Mouse (Mus musculus) kidney, embryonic 14.5 days (tissue): ENCODE data around the gene Nfic. TPM values are rescaled to one million over a fixed set of nuclear protein-coding genes. Genes with fewer than 3 reads are reported as not detected.

Experiments
- ATAC-seq: fragments of 200-750 bp; cut with Nextera tagmentation; 2 replicates; pipeline ENCODE4 v1.8.0; 2017; ENCODE audit warnings: moderate number of reproducible peaks, mild to moderate bottlenecking, moderate TSS enrichment, moderate library complexity; ENCODE audit not compliant: low FRiP score, low TSS enrichment
- H3K27ac ChIP-seq: fragments of 300-500 bp; sonication (generic); 2 replicates; pipeline ENCODE4 v1.5.1; 2014; ENCODE audit warnings: low read depth, mild to moderate bottlenecking, low read length, moderate library complexity, mixed read lengths
- H3K27me3 ChIP-seq: fragments of 300-500 bp; sonication (generic); 2 replicates; pipeline ENCODE4 v1.6.1; 2014; ENCODE audit warnings: mild to moderate bottlenecking, low read length; ENCODE audit not compliant: control insufficient read depth, insufficient read depth
- H3K36me3 ChIP-seq: fragments of 300-500 bp; sonication (generic); 2 replicates; pipeline ENCODE4 v1.6.1; 2014; ENCODE audit warnings: low read length, mixed read lengths; ENCODE audit not compliant: control insufficient read depth, insufficient read depth
- H3K4me1 ChIP-seq: fragments of 300-500 bp; sonication (generic); 2 replicates; pipeline ENCODE4 v1.6.1; 2014; ENCODE audit warnings: low read length, mixed read lengths; ENCODE audit not compliant: control insufficient read depth, insufficient read depth
- H3K4me2 ChIP-seq: fragments of 300-500 bp; sonication (generic); replicated peaks from 2 replicates; pipeline ENCODE4 v1.6.1; 2014; ENCODE audit warnings: low read depth, mild to moderate bottlenecking, low read length
- H3K4me3 ChIP-seq: fragments of 300-500 bp; sonication (generic); 2 replicates; pipeline ENCODE4 v1.5.1; 2014; ENCODE audit warnings: mild to moderate bottlenecking, low read length
- H3K9ac ChIP-seq: fragments of 300-500 bp; sonication (generic); 2 replicates; pipeline ENCODE4 v1.6.1; 2014; ENCODE audit warnings: low read depth, mild to moderate bottlenecking, low read length, moderate library complexity
- H3K9me3 ChIP-seq: fragments of 300-500 bp; sonication (generic); 2 replicates; pipeline ENCODE4 v1.6.1; 2016; ENCODE audit warnings: low read length; ENCODE audit not compliant: control insufficient read depth
- WGBS: fragments of 180-500 bp; shearing (Covaris S2); extraction: QIAGEN DNeasy Blood & Tissue Kit; methylation state at CpG from one replicate; pipeline ENCODE4 v1.1.7; 2014; 5-methylcytosine and 5-hydroxymethylcytosine counted together
- polyA plus RNA-seq: library from polyadenylated mRNA; unstranded; fragments of >200 nt; fragmentation: Nextera tagmentation; extraction: Ambion mirVana; gene quantifications from 2 replicates; pipeline ENCODE4 v1.2.1, GENCODE M21; 2014

Nfic gene
- polyA plus RNA-seq, 1 experiment from 2014 or later, result 59.0 TPM

DNA sequence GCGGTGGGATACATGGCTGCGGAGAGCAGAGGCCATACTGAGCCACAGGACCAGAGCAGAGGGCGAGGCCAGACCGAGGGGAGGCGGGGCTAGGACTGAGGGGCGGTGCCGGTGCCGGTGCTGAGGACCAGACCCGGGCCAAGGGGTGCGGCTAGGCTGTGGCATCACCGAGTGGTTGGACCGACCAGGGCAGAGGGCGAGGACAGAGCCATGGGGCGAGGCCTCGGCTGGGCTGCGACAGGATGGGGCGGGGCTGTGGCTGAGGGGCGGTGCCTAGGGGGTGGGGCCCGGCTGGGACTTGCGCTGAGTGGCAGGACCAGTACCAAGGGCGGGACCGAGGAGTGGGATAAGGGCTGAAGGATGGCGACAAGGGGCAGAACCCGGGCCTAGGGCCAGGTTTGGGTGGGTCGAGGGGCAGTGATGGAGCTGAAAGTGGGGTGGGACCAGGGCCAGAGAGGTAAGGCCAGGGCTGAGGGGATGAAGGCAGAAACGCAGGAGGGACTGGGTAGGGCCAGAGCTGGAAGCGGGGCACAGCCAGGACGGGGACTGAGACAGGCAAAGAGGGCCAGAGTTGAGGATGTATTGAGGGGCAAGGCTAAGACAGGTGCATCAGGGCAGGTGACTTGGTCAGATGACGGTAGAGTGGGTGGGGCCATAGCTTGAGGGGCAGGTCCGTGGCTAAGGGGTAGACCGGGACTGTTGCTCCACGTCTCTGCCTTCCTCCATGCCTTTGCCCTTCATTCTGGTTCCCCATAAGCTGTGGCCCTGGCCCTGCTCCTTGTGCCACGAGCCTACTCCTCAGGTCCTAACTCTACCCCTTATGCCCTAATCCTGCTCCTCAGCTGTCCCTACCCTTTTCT is 9.2 kb upstream of the Nfic start:
- WGBS, result under 1% methylated on average over 30 of the region's 33 CpGs
- ATAC-seq, result peak; percentile 82
- Histone ChIP-seq H3K9ac (peak overlapping the region; percentile 14), H3K4me1 (0 out of 2 replicates have a peak, but pooled peaks cover 8% of the 10 kb centered on the region), H3K27me3 (peaks cover 58% of the 10 kb centered on the region), H3K4me3 (peak overlapping the region; percentile 33), H3K9me3 (no peaks in the 10 kb centered on the region), H3K36me3 (no peaks in the 10 kb centered on the region), H3K4me2 (peak overlapping the region; percentile 48), H3K27ac (no peak overlapping the region)

GRCm38 (mm10) chr10:81463531-81463930 is 8.1 kb upstream of the Nfic start:
- no peaks in the 10 kb centered on the region for H3K36me3 ChIP-seq
- ATAC-seq, result no peak
- H3K4me2 ChIP-seq, result no peak overlapping the region
- no peak overlapping the region for H3K4me3 ChIP-seq
- H3K4me1 ChIP-seq, result 0 out of 2 replicates have a peak, but pooled peaks cover 8% of the 10 kb centered on the region
- no peak overlapping the region for H3K9ac ChIP-seq
- WGBS, result 56% methylated on average over 4 of the region's 4 CpGs
- no peaks in the 10 kb centered on the region for H3K9me3 ChIP-seq
- H3K27ac ChIP-seq, result no peak overlapping the region
- H3K27me3 ChIP-seq, result peaks cover 60% of the 10 kb centered on the region

DNA sequence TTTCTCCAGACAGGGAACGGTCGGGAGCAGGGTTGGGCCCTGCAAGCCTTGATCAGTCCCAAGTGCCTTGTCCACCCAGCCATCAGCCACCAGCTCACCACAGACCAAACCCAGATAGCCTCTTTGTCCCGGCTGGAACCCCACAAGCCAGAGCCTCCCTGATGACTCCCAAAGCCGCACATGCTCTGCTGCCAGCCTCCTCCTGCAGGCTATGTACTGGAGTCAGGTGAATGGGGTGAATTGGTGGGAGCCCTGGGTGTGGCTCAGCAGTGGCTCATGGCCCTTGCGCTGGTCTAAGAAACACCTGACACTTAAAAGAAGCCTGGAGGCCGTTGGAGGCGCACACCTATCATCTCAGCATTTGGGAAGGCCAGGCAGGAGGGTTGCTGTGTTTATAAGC is 7.5 kb upstream of the Nfic start:
- Histone ChIP-seq H3K27ac (no peak overlapping the region), H3K4me3 (no peak overlapping the region), H3K4me1 (0 out of 2 replicates have a peak, but pooled peaks cover 8% of the 10 kb centered on the region), H3K27me3 (peaks cover 65% of the 10 kb centered on the region), H3K9me3 (no peaks in the 10 kb centered on the region), H3K4me2 (no peak overlapping the region), H3K9ac (no peak overlapping the region), H3K36me3 (no peaks in the 10 kb centered on the region)
- ATAC-seq, result no peak
- 77% methylated on average over 7 of the region's 7 CpGs for WGBS

- no peak overlapping the region for H3K4me2 ChIP-seq
- WGBS, result 42% methylated on average over 7 of the region's 7 CpGs
- H3K4me3 ChIP-seq, result no peak overlapping the region
These were observed 7.0 kb upstream of the Nfic start for GRCm38 (mm10) chr10:81462415-81462804.

GRCm38 (mm10) chr10:81461673-81462414 is 6.4 kb upstream of the Nfic start:
- peaks cover 76% of the 10 kb centered on the region for H3K27me3 ChIP-seq
- H3K4me2 ChIP-seq, result 0 out of 2 replicates have a peak overlapping the region, but pooled peaks have one; percentile 4
- WGBS, result 6% methylated on average over 16 of the region's 16 CpGs
- H3K9me3 ChIP-seq, result no peaks in the 10 kb centered on the region
- 0 out of 2 replicates have a peak, but pooled peaks cover 8% of the 10 kb centered on the region for H3K4me1 ChIP-seq
- H3K36me3 ChIP-seq, result no peaks in the 10 kb centered on the region
- ATAC-seq, result no peak
- no peak overlapping the region for H3K9ac ChIP-seq
- no peak overlapping the region for H3K4me3 ChIP-seq
- H3K27ac ChIP-seq, result no peak overlapping the region

More at GRCm38 (mm10) chr10:81462415-81462804, 7.0 kb upstream of the Nfic start:
- Histone ChIP-seq H3K27ac (no peak overlapping the region), H3K9ac (no peak overlapping the region), H3K9me3 (no peaks in the 10 kb centered on the region), H3K4me1 (0 out of 2 replicates have a peak, but pooled peaks cover 8% of the 10 kb centered on the region), H3K27me3 (peaks cover 70% of the 10 kb centered on the region), H3K36me3 (no peaks in the 10 kb centered on the region)
- ATAC-seq, result no peak

DNA sequence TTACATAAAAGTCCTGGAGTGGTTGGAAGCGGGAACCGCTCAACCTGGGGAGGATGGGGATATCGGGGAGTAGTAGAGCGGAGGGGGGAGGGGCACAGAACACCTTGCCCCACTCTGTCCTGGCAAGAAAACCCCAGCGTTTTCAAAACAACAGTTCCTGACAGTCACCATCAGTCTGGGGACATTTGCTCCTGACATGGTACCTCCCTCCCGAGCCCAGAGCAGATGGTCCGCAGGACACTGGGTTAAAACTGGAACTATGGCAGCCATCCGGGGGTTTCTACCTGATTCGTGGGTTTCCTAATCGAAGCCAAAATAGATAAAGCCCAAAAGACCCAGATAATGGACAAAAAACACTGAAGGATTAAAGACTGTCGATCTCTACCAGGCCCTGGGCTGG is 5.5 kb upstream of the Nfic start:
- H3K36me3 ChIP-seq, result no peaks in the 10 kb centered on the region
- H3K4me3 ChIP-seq, result no peak overlapping the region
- H3K4me1 ChIP-seq, result 0 out of 2 replicates have a peak, but pooled peaks cover 8% of the 10 kb centered on the region
- H3K9ac ChIP-seq, result no peak overlapping the region
- H3K9me3 ChIP-seq, result no peaks in the 10 kb centered on the region
- 33% methylated on average over 11 of the region's 11 CpGs for WGBS
- peaks cover 84% of the 10 kb centered on the region for H3K27me3 ChIP-seq
- H3K27ac ChIP-seq, result no peak overlapping the region
- no peak overlapping the region for H3K4me2 ChIP-seq
- no peak for ATAC-seq

DNA sequence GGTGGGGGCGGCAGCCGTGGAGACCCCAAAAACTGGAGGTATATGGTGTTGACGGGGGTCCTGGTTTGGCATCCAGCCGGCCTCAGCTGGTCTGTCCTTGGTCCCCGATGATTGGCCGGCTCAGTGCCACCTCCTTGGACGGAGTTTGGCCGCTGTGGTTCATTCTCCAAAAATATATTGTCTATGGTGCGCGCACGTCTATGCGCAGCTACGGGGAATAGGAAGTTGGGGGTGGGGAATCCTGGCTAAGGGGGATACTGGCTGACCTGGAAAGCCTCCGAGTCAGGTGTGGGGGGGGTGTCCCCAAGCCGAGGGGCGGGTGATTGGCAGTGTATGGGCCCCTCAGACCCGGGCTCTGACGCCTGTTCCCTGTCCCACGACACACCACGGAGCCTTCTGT is 5.0 kb upstream of the Nfic start:
- no peaks in the 10 kb centered on the region for H3K36me3 ChIP-seq
- no peaks in the 10 kb centered on the region for H3K9me3 ChIP-seq
- H3K9ac ChIP-seq, result no peak overlapping the region
- H3K4me2 ChIP-seq, result no peak overlapping the region
- no peak for ATAC-seq
- 0 out of 2 replicates have a peak, but pooled peaks cover 8% of the 10 kb centered on the region for H3K4me1 ChIP-seq
- 26% methylated on average over 20 of the region's 20 CpGs for WGBS
- H3K27me3 ChIP-seq, result peaks cover 88% of the 10 kb centered on the region
- no peak overlapping the region for H3K27ac ChIP-seq
- no peak overlapping the region for H3K4me3 ChIP-seq

GRCm38 (mm10) chr10:81459399-81459798 is 4.0 kb upstream of the Nfic start:
- Histone ChIP-seq H3K9me3 (no peaks in the 10 kb centered on the region), H3K36me3 (no peaks in the 10 kb centered on the region), H3K4me3 (no peak overlapping the region), H3K27ac (no peak overlapping the region), H3K4me2 (no peak overlapping the region), H3K4me1 (0 out of 2 replicates have a peak, but pooled peaks cover 5% of the 10 kb centered on the region), H3K27me3 (peaks cover 90% of the 10 kb centered on the region), H3K9ac (no peak overlapping the region)
- 71% methylated on average over 21 of the region's 21 CpGs for WGBS
- no peak for ATAC-seq

- Histone ChIP-seq H3K9me3 (no peaks in the 10 kb centered on the region), H3K4me1 (no peaks in the 10 kb centered on the region), H3K27me3 (peaks cover 90% of the 10 kb centered on the region), H3K27ac (no peak overlapping the region), H3K4me2 (no peak overlapping the region), H3K36me3 (no peaks in the 10 kb centered on the region), H3K9ac (no peak overlapping the region), H3K4me3 (no peak overlapping the region)
- 82% methylated on average over 6 of the region's 6 CpGs for WGBS
- ATAC-seq, result no peak
These were observed 2.8 kb upstream of the Nfic start for GRCm38 (mm10) chr10:81458267-81458666.
